Mouse (Mus musculus) thymus, postnatal 4 days (tissue): Measurements from ENCODE around the gene Pdik1l.

Experiments
- DNase-seq: peaks from one replicate; pipeline ENCODE4 v3.0.0; 2021

Pdik1l gene

GRCm38 (mm10) chr4:134287575-134288025, at the start of gene Pdik1l:
Gene Pdik1l, minus strand, starts transcription at chr4:134287895.
- DNase-seq: peak; percentile 85

GRCm38 (mm10) chr4:134330281-134330680, 42.6 kb upstream of the Pdik1l start:
- no peak for DNase-seq

DNA sequence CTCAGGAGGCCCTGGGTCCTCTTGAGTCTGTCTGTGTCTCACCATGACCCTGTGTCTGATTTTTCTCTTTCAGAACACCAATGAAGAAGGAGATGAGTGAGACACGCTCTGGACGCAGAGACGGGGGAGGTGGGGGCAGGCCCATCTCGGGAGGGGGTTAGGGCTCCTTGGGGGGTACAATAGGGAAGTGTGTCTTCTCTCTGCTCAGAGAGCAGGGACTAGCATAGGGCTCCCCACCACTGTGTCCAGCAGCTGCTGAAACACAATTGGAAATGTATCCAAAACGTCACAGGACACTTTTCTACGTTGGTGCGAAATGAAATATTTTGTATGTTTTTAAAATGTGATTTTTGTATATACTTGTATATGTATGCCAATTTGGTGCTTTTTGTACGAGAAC, 41.1 kb upstream of the Pdik1l start:
- DNase-seq: no peak

DNA sequence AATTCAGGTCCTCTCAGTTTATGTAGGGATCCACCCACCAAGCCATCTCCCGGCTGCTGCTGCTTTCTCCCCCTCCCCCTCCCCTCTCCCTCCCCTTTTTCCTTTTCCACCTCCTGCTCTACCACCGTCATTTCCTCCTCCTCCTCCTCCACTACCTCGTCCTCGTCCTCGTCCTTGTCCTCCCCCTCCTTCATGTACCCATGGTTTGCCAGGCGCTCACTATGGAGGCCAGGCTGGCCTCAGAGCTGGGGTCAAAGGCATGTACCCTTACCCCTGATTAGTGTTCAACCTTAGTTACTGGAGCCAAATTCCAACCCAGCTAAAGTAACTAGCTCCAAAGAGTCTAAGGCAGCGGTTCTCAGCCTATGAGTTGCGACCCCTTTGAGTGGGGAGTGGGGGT, 40.5 kb upstream of the Pdik1l start:
- DNase-seq: no peak

- DNase-seq: no peak
Observed at GRCm38 (mm10) chr4:134326859-134327530, 39.3 kb upstream of the Pdik1l start.

- no peak for DNase-seq
Observed at GRCm38 (mm10) chr4:134324655-134325054, 37.0 kb upstream of the Pdik1l start.

DNA sequence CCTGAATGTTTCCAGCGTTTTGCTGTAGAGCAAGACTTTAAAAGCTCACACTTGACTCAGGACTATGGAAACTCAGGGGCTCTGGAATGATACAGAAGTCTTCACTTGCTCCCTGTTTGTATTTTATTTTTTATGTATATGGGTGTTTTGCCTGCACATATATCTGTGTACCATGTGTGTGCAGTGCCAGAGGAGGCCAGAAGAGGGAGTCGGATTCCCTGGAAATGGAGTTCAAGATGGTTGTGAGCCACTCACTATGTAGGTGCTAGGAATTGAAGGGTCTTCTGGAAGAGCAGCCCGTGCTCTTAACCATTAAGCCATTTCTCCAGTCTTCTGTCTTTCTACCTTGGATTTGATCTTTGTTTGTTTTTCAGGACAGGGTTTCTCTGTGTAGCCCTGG, 33.8 kb upstream of the Pdik1l start:
- peak; percentile 44 for DNase-seq

- no peak for DNase-seq
Observed at GRCm38 (mm10) chr4:134319674-134320073, 32.0 kb upstream of the Pdik1l start.

DNA sequence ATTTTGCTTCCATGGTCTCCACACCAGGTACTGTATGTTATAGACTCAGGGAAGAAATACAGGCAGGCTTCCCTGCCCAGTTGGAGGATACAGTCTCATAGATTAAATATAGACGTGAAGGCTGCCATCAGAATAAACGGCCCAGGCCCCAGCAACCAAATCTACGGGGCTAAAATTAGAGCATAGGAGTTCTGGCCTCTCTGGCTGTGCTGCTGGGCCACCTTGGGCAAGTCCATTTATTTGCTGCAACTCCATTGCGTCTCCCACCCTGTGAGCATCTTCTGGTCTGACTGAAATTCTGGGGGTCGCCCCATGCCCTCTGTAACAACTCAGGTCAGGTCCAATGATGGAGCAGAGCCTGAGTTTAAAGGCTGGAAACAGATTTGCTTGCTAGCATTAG, 31.4 kb upstream of the Pdik1l start:
- no peak for DNase-seq

- DNase-seq: peak; percentile 59
Observed at GRCm38 (mm10) chr4:134316390-134316789, 28.7 kb upstream of the Pdik1l start.

GRCm38 (mm10) chr4:134315470-134315869, 27.8 kb upstream of the Pdik1l start:
- no peak for DNase-seq

DNA sequence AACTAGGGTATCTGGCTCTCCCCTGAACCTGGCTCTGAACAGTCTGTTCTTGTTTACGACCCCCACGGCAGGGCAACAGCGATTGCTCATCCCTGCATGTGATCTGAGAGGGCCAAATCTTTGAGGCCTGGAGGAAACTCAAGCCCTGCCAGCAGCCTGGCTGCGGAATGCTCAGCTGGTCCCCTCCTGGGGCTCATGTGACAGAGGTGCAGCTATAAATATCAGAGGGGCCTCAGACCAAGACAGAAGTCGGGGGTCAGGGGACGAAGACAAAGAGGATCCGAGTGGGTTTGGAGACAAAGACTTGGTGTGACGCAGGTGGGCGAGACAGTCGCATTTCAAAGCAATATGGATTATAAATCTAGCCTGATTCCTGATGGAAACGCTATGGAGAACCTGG, 27.2 kb upstream of the Pdik1l start, which contains the start of gene Trim63:
Trim63 (plus strand) TSS at position 245 of the 400 bp plus-strand sequence.
- DNase-seq: no peak

DNA sequence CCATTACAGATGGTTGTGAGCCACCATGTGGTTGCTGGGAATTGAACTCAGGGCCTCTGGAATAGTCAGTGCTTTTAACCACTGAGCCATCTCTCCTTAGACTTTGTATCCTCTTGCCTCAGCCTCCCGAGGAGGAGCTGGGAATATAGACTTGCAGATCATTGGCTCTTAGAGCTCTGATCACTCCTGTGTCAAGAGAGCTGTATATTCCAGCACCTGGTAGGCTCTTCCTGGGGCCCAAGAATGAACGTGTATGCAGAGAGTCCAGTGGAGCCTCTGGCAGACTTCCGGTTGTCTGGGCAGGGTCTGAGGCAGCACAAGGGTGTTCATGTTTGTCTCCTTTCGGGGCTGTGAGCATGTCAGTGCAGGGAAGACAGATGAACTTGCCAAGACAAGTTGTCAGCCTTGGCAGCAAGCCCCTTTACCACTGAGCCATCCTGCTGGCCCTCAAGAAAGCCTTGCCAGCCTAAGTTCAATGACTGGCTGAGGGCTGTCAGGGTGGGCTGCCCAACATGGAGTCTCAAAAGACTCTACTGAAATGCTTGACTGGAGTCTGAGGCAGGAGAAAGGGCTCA, 26.5 kb upstream of the Pdik1l start:
- DNase-seq: no peak

- peak; percentile 52 for DNase-seq
Observed at GRCm38 (mm10) chr4:134312901-134313300, 25.2 kb upstream of the Pdik1l start.

GRCm38 (mm10) chr4:134312341-134312740, 24.6 kb upstream of the Pdik1l start:
- no peak for DNase-seq

DNA sequence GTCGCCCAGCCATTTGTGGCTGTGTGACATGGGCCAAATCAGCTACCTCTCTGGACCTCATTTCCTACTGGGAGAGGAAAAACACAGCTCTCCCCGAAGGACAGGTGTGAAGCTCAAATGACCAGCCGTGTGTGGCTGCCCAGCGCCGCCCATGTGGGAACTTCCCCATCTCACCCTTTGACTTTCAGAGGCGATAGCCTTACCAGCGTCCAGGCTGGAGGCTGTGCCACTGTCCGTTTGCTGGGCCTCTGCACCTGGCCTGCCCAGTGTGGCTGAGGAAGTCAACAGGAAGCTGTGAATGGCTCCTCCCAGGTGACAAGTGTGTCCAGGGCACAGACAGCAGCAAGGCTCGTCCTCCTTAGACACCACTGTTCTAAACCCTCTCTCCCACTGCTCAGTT, 24.1 kb upstream of the Pdik1l start:
- DNase-seq: no peak

DNA sequence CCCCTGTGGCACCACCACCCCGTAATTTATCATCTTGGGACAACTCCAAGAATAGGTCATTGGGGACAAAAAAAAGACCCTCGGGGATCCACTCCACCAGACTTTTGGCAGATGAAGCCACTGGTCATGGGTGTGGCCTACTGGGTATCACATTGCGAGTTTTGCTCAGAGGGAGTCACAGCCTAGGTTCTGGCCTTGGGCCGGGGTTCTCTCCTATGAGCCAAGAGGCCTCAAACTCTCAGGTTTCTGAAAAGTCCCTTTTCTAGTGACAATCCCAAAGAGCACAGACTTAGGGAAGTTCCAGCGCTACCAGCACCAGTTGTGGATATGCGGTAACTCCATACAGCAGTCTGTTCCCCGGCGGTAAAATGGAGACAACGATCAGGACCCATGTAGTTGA, 23.0 kb upstream of the Pdik1l start:
- DNase-seq: no peak

GRCm38 (mm10) chr4:134310106-134310505, 22.4 kb upstream of the Pdik1l start:
- no peak for DNase-seq

DNA sequence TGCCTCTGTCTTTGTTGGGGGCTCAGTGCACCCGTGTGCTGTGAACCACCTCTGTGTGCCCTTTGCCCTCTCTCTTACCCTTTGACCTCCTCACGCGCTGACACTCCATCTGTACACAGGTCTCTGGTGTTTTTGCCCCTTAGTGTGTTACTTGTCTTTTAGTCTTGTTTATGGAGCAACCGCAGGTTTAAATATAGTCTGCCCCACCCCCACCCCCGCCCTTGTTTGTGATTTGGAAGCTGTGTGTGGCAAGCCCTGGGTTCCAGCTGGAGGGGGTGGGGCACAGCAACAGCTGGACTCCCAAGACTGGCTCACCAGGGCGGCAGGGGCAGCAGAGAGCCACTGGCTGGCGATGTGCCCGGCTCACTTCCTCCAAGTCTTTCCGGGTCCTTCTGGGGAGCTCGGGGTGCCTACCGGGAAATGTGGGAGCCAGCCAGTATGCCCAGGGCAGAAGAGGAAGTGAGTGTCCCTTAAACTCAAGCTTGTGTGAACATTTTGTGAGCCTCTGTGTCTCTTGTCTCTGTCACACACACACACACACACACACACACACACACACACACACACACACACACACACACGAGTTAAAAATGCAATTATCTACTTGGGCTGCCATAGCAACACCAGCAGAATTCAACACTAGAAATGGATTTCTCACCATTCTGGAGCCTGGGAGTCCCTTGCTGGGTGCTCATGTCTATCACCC, 19.8 kb upstream of the Pdik1l start:
- peak; percentile 59 for DNase-seq

- DNase-seq: no peak
Observed at GRCm38 (mm10) chr4:134306963-134307362, 19.3 kb upstream of the Pdik1l start.

DNA sequence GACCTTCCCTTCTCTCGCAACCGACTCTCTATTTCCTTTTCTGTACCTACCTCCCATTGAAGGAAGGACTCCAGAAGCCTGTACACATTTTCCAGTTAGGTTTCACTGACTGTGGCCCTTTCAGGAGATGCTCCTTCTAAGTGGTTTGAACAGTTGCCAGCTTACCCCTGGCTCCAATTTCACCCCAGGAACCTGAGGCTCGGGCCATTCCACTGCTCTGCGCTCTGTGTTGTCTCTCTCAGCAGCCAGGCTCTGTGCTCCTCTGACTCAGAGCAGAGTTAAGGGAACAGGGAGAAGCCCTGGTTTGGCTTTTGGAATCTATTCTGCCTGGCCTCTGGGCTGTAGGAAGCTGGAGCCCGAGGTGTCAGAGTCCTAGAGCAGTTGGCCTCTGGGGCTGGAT, 14.4 kb upstream of the Pdik1l start:
- DNase-seq: no peak

GRCm38 (mm10) chr4:134300316-134300715, 12.6 kb upstream of the Pdik1l start:
- no peak for DNase-seq

DNA sequence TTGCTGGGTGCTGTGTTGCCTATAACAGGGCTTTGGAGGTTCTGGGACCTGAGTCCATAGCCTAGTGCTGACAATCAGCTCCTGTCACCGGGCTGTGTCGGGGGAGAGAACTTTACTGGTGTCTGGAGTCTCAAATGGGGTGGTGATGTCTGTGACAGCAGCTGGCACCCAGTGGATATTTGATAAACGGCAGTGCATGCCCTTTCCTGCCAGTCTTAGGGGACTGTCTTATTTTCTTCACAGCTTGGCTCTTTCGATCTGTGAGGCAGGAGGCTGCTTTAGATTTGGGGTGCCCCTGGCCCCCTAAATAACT, 11.8 kb upstream of the Pdik1l start:
- no peak for DNase-seq
